Mouse (Mus musculus) cortical plate, adult 2 months (tissue): Measurements from ENCODE around the gene Cdh3.

Experiments
- CTCF ChIP-seq: fragments of 200-500 bp; IDR thresholded peaks from 2 replicates; pipeline ENCODE4 v1.5.1; 2011; ENCODE audit warnings: mild to moderate bottlenecking, control low read depth, low read length; ENCODE audit not compliant: insufficient read depth; ENCODE audit errors: extremely low read depth
- POLR2A ChIP-seq: fragments of 200-500 bp; IDR thresholded peaks from 2 replicates; pipeline ENCODE4 v1.6.1; 2011; ENCODE audit warnings: mild to moderate bottlenecking, low read length, control low read depth; ENCODE audit not compliant: insufficient read depth; ENCODE audit errors: extremely low read depth

- TF ChIP-seq CTCF (no peak), POLR2A (no peak)
Observed at GRCm38 (mm10) chr8:106511531-106512041, 895 bp downstream of the Cdh3 start.
